Mouse (Mus musculus): ENCODE measurements at regions not wholly inside any gene's neighbourhood (a gene's known extent, or its start where the extent isn't known, plus 50 kb on each side); places are given as distances from the start of the nearest gene placed in this dataset.
A peak's percentile ranks its signal among the peaks of the same experiment; 100 is the strongest.
"Not testable (repeated sequence)": the region's sequence is repeated elsewhere in the genome, so short reads cannot be mapped to it uniquely, and the experiment has no call there.

DNA sequence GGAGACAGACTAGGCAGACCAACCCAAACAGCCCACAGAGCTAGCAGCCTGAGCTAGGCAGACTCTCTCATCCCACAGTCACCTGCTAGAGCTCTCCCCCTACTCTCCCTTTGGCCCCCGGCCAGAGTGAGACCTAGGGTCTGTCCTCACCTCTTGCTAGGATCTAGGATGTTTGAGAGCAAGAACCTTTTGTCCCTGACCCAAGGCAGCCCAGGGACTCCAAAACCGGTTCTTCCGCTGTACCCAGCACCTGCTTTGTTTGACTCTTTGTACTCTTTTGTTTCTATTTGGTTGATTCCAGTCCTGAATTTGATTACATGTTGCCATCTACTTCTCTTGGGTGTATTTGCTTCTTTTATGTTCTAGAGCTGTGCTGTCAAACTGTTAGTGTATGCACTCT lies 75.3 kb downstream of the H60c start:
- no peak for DNase-seq (ENCODE audit: inconsistent age in 2 of 2, low spot score in 1 of 2)

DNA sequence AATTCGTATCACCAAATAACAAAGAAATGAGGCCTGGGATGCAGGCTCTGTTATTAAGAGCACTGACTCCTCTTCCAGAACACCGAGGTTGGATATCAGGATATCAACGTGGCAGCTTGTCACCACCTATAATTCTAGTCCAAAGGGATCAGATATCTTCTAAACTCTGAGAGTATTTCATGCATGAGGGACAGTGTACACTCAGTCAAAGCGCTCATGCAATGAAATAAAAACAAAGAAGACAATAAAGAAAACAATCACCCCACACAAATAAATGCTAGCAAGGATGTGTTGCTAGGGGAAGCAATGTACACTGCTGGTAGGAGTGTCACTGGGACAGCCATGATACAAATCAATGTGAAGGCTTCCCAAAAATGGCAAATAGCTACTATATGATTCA lies 79.2 kb downstream of the H60c start:
- no peak for DNase-seq (ENCODE audit: inconsistent age in 2 of 2, low spot score in 1 of 2)

DNA sequence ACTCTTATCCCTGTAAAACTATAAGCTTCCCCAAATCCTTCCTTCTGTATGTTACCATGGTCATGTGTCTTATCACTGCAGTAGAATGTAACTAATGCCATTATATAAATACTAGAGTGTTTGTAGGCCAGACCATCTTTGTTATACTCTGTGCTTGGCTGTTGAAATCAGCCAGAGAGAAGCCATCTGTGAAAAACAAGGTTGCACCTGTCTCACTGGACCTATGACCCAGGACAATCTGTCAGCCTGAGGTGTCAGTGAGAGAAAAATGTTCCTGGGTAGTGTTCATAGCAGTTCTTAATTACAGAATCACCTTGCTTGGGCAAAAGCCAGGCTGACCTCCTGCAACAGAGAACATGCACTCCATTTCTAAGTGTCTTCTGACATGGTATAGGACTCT lies 87.5 kb downstream of the H60c start:
- DNase-seq (ENCODE audit: inconsistent age in 2 of 2, low spot score in 1 of 2) = no peak

DNA sequence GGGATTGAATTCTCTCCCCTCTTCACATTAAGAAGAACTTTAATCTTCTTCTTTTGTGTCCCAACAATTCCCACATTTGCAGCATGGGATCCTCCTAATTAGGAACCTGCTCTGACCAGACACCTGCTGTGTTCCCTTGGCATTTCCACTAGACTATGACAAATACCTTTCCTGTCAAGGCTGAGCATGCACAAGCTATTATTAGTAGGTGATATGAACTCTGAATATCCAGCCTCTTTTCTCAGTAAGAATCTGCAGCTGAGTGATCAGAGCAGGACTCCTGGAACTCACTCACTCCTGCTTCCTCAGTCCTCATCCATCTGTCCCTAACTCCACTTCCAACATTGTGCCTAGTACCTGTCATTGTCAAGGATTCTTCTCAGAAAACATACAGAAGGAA lies 94.0 kb downstream of the H60c start:
- no peak for DNase-seq (ENCODE audit: inconsistent age in 2 of 2, low spot score in 1 of 2)

DNA sequence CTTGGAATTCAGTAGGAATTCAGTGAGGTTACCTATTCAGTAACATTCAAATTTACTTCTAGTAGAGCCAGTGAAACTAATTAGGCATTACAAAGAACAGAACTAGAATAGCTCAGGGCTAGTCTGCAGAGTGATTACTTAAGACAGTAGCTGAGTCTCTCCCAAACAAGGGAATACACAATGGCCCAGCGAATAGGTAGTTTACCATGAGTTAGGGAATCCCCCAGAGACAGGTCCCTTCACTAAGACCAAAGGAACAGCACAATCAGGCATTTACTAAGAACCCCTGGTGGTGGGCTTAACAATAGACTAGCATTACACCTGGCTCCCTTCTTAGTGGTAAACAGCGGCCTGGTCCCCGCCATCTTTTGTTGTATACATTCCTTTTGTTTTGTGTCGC lies 94.6 kb downstream of the H60c start:
- DNase-seq (ENCODE audit: inconsistent age in 2 of 2, low spot score in 1 of 2) = not testable (repeated sequence)

DNA sequence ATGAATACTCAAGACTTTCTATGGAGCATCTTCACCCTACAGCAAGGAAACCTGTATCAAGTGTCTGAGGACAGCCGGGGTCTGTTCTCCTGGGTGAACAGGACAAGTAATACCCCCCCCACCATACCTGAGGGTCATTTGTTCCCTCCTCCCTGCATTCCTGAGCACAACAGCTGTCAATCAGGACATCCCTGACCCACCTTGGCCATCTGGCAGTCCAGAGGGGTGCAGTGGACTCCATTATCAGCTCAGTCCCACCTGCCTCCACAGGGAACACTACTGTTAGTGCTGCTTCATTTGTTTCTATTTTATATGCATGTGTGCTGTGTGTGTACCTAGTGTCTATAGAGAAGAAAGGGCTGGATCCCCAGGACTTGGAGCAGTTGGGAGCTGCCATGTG lies 95.3 kb downstream of the H60c start:
- no peak for DNase-seq (ENCODE audit: inconsistent age in 2 of 2, low spot score in 1 of 2)

DNA sequence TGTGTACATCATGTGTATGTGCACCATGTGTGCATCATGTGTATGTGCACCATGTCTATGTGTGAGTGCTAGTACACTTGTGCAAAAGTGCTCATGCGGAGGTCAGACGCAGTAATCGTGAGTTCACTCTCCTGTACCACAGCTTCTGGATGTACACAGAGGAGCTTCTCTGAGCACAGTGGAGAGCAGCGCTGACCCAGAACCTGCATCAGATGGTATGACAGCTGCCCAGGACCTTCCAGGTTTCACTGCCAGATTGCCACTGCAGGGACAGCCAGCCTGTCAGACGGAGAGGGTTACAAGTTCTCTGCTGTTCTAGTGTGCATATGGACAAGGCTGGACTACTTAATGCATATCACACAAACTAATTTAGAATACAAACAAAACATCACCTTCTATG lies 96.2 kb downstream of the H60c start:
- no peak for DNase-seq (ENCODE audit: inconsistent age in 2 of 2, low spot score in 1 of 2)

DNA sequence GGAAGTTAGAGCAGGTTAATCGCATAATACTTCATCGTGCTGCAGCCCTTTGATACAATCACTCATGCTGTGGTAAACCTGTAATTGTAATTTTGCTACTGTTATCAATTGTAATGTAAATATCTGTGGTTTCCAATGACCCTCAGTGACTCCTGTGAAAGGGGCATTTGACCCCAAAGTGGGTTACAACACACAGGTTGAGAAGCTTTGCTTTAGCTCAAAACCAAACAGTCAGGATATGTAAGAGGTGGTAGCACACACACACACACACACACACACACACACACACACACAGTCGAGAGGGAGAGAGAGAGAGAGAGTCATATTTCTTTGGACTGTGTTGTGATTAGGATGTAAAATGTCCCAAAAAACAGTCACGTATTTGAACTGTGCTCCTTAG lies 112.0 kb downstream of the H60c start:
- DNase-seq (ENCODE audit: inconsistent age in 2 of 2, low spot score in 1 of 2) = no peak

DNA sequence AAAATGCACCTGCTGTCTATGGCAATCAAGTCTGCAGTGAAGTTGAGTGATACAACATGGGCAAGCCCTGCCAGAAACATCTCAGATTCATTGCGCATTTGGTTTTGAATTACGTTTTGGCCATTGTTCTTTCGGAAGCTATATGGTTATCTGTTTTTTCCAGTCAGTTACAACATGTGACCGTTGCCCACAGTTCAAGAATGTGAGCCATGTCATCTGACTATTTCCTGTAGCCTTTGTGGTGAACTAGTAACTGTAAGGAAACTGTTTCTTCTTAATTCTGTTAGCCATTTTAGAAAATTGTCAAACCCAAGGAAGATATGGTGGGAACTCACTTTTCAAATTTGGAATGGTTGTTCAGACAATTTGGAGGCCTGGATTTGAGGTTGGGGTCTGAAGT lies 119.4 kb downstream of the H60c start:
- no peak for DNase-seq (ENCODE audit: inconsistent age in 2 of 2, low spot score in 1 of 2)

DNA sequence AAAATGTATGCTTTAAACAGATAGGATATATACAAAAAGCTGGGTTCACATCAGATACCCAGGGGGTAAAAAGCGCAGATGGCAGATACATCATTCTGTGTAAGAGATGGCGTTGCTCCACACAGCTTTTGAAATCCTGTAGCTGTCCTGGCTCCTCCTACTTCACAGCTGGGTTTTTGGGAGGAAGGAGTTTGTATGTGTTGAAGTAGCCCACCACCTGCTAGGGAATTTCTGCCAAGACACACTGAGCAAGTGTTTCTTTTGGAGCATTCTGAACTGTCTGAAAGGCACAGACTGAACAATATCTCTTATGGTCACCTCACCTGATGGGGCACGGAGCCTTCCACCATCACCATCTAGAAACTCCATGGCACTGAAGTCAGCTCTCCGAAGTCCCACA lies 128.3 kb downstream of the H60c start:
- no peak for DNase-seq (ENCODE audit: inconsistent age in 2 of 2, low spot score in 1 of 2)

DNA sequence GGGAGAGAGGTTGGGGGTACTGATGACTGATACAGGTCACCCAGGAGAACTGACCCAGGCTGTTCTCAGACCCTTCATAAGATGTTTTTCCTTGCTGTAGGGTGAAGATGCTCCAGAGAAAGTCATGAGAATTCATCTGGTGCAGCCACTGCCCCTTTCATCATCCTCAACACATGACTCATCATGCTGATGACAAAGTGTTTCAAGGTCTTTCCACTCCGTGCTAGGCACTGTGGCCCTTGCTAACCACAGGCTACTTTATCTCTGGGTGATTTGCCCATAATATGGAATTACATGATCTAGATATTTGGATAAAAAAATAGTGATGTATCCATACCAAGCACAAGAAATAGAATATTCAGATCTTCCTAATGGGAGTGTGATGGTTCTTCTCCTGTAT lies 140.1 kb downstream of the H60c start:
- peak; percentile 35 to 80 for DNase-seq (ENCODE audit: inconsistent age in 2 of 2, low spot score in 1 of 2)

DNA sequence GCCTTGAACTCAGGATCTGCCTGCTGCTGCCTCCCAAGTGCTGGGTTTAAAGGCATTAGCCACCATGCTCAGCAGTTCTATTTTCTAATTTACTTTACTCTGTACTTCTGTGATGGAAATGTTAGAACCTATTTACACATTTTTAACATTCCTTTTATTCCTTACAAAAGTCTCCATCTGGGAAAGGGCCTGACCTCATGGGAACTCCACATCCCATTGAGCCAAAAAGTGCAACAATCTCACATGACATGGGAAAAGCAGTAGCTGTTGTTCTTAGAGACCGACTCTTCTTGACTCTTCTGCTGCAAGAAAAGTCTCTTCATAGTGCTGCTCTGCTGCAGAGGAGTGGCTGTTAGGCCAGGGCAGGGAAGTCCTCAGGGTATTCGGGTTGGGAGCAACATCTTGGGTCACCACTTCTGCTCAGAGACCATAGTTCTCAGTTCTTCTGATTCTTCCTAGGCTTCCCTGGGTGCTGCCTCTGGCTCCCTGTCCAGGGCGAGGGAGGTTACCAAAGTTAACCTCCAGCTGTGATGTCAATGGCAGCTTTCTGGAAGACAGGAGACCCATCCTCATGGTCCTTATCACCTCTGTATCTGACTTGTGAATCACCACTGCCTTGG lies 150.0 kb downstream of the H60c start:
- DNase-seq (ENCODE audit: inconsistent age in 2 of 2, low spot score in 1 of 2) = no peak

DNA sequence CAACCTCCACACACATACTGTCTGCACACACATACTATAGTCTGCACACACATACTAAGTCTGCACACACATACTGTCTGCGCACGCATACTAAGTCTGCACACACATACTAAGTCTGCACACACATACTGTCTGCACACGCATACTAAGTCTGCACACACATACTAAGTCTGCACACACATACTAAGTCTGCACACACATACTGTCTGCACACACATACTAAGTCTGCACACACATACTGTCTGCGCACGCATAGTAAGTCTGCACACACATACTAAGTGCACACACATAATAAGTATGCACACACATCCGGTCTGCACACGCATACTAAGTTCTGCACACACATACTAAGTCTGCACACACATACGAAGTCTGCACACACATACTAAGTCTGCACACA lies 153.2 kb downstream of the H60c start:
- not testable (repeated sequence) for DNase-seq (ENCODE audit: inconsistent age in 2 of 2, low spot score in 1 of 2)

DNA sequence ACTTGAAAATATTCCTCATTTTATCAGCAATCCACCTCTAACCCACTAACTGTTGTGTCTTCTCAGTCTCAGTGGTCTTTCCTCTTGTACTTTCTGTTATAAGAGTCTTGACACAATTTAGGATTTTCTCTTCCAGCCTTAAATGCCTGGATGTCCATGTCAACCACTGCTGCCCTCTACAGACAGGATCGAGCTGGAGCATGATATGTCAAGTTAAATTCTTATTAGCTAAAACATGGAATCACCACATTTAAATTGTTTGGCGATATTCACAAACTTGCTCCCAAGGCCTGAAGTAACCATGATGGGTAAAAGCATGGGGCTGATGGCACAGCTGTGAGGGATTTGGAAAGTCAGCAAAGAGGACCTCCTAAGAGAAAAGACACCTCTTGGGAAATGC lies 159.6 kb downstream of the H60c start:
- DNase-seq (ENCODE audit: inconsistent age in 2 of 2, low spot score in 1 of 2) = peak in 1 of 2 experiments; percentile 53

Data from adrenal gland, adult (tissue).